Mouse (Mus musculus): ENCODE measurements at regions not wholly inside any gene's neighbourhood (a gene's known extent, or its start where the extent isn't known, plus 50 kb on each side); places are given as distances from the start of the nearest gene placed in this dataset.

DNA sequence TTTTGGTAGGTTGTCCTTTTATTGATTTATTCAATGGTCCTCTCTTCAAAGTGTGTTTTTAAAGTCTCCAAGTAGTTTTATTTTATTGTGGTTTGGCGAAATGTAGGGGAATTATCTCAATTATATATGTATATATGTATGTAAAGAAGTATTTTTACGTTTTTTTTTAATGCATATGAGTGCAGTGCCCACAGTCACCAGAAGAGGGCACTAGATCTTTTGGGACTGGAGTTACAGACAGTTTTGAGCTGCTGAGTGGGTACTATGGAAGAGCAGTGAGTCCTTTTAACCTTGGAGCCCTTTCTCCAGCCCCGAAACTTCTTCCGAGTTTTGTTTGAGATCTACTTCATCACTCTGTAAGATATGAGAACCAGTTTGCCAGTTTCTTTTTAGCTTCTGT is 59.5 kb upstream of the Agtr2 start:
- H3K9ac ChIP-seq = no peak overlapping the region
- no peaks in the 10 kb centered on the region for H3K4me1 ChIP-seq (replicated peaks)
- no peak for ATAC-seq (ENCODE audit: insufficient read depth)
- no peaks in the 10 kb centered on the region for H3K36me3 ChIP-seq (replicated peaks)
- no peaks in the 10 kb centered on the region for H3K27me3 ChIP-seq
- no peak overlapping the region for H3K4me3 ChIP-seq (replicated peaks)
- no peak overlapping the region for H3K27ac ChIP-seq (replicated peaks)
- H3K9me3 ChIP-seq (replicated peaks) = no peaks in the 10 kb centered on the region
- 32% methylated on average over 4 of the region's 4 CpGs for WGBS (ENCODE audit: insufficient replicate concordance)
- no peak overlapping the region for H3K4me2 ChIP-seq

- Histone ChIP-seq H3K36me3 (replicated peaks) (no peaks in the 10 kb centered on the region), H3K27ac (replicated peaks) (no peak overlapping the region), H3K4me1 (replicated peaks) (no peaks in the 10 kb centered on the region), H3K4me3 (replicated peaks) (no peak overlapping the region), H3K9ac (no peak overlapping the region), H3K4me2 (no peak overlapping the region), H3K27me3 (no peaks in the 10 kb centered on the region), H3K9me3 (replicated peaks) (no peaks in the 10 kb centered on the region)
- no peak for ATAC-seq (ENCODE audit: insufficient read depth)
- 54% methylated on average over 3 of the region's 3 CpGs for WGBS (ENCODE audit: insufficient replicate concordance)
Measured at GRCm38 (mm10) chrX:21428081-21428480, 56.3 kb upstream of the Agtr2 start.

DNA sequence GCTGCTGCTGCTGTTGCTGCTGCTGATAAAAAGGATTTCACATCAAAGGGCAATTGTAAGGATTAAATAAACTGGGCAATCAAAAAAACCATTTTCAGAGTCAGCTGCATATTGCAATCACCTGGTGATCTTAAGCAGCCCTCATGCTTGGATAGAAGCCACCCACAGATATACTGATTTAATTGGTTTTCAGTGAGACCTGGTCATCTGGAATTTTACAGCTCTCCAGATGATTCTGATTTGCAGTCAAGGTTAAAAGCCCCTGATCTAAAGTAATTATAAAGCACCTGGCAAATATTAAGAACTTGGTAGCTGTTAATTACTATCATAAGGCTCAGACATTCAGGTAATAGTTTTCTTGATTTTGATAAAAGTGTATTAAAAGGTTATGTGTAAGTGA is 50.8 kb upstream of the Agtr2 start:
- Histone ChIP-seq H3K9me3 (replicated peaks) (no peaks in the 10 kb centered on the region), H3K9ac (no peak overlapping the region), H3K27ac (replicated peaks) (no peak overlapping the region), H3K4me1 (replicated peaks) (no peaks in the 10 kb centered on the region), H3K36me3 (replicated peaks) (no peaks in the 10 kb centered on the region), H3K27me3 (no peaks in the 10 kb centered on the region), H3K4me2 (no peak overlapping the region), H3K4me3 (replicated peaks) (no peak overlapping the region)
- no peak for ATAC-seq (ENCODE audit: insufficient read depth)

All from liver, embryonic 15.5 days (tissue).